Mouse (Mus musculus) frontal cortex, adult 2 months (tissue): Measurements from ENCODE around the gene Enpp1. TPM values are rescaled to one million over a fixed set of nuclear protein-coding genes. Genes with fewer than 3 reads are reported as not detected.

Experiments used
- DNase-seq, 2 experiments: peaks; one replicate each; pipeline ENCODE4 v3.0.0; 2022; ENCODE audit warnings: low spot score in 1 of 2; ENCODE audit errors: extremely low spot score in 1 of 2
- polyA plus RNA-seq: library from polyadenylated mRNA; depleted of rRNA; stranded (reverse); fragments of >200 nt; gene quantifications from 2 replicates; pipeline ENCODE4 v1.2.3, GENCODE M21; 2012

Gene Enpp1
- polyA plus RNA-seq, 1 experiment = 2.1 TPM

GRCm38 (mm10) chr10:24712367-24712761, 405 bp upstream of the Enpp1 start:
- DNase-seq = no peak

DNA sequence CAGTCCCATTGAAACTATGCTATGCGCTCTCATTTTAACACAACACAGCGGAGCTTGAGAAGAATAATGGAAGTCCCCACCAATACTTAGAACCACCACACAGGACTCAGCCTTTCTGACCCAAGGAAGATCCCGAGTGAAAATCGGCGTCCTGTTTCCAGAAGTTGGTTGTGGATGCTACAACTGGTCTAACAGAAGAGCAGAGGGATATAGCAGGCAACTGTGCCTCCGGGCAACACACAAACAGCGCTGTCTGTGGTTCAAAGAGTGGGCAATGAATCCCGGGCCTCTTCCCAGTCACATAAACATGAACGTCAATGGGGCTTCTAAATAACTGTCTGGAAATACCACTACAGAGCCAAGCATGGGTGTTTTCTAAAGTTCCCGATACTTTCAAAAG, 888 bp downstream of the Enpp1 start:
- no peak for DNase-seq

- DNase-seq = no peak
Measured at GRCm38 (mm10) chr10:24710361-24710760, 1.6 kb downstream of the Enpp1 start.

DNA sequence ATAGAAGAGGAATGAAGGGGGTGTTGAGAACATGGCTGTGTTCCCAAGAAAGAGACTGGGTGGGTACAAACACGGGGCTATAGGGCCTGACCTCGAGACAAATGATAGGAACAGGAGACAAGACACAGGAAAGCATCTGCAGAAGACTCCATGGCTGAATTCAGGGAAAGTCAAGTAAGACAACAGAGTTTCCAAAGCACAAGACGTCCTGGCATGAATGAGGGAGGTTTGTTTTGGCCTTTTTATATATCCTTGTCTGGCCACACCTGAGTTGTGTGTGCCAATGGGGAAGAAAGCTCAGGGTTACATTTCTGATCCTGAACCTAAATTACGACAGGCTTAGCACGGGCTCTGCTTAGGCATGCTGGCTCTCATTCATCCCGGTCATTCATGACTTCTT, 4.2 kb downstream of the Enpp1 start:
- DNase-seq = no peak

- no peak for DNase-seq
Measured at GRCm38 (mm10) chr10:24706431-24707140, 5.4 kb downstream of the Enpp1 start.

GRCm38 (mm10) chr10:24702698-24703097, 9.3 kb downstream of the Enpp1 start:
- no peak for DNase-seq

GRCm38 (mm10) chr10:24698131-24698775, 13.7 kb downstream of the Enpp1 start:
- DNase-seq = no peak

GRCm38 (mm10) chr10:24696761-24697160, 15.2 kb downstream of the Enpp1 start:
- DNase-seq = no peak

- DNase-seq = no peak
Measured at GRCm38 (mm10) chr10:24695786-24696185, 16.2 kb downstream of the Enpp1 start.

GRCm38 (mm10) chr10:24682518-24683104, 29.3 kb downstream of the Enpp1 start:
- peak in 1 of 2 experiments; percentile 47 for DNase-seq

- no peak for DNase-seq
Measured at GRCm38 (mm10) chr10:24677681-24678080, 34.3 kb downstream of the Enpp1 start.

DNA sequence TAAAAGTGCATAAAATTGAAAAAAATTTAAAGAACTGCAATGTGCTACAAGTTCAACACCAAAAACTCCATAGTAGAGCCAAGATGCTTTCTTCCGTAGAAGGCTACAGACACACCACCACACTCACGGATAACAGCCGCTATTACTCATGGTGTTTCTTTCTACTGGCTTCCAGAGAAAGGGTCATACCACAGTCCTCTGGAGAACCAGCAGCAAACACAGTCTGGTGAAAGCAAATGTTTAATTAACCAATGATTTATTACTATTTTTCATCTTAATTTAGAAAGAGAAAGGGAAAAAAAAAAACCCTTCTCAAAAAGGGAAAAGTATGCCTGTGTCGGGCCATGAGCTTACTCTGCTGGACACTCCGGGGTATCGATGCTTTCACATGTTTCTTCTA, 37.7 kb downstream of the Enpp1 start:
- DNase-seq = no peak

DNA sequence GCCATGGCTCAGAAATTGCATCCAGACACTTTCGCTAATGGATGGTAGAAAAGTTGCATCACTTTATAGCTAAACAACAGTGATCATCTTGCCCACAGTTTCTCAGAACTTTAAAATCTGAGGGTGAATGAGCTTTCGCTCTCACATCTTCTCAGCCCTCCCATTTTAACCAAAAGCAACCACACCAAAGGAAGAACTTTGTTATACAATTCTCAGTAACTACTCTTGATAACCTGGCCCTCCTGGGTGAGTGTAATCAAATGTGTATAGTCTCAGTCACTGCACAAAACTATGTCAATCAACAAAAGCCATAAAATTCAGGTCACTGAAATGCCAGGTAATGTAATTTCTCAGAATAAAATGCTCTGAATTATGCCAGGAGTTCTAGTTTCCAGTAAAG, 39.0 kb downstream of the Enpp1 start:
- no peak for DNase-seq

DNA sequence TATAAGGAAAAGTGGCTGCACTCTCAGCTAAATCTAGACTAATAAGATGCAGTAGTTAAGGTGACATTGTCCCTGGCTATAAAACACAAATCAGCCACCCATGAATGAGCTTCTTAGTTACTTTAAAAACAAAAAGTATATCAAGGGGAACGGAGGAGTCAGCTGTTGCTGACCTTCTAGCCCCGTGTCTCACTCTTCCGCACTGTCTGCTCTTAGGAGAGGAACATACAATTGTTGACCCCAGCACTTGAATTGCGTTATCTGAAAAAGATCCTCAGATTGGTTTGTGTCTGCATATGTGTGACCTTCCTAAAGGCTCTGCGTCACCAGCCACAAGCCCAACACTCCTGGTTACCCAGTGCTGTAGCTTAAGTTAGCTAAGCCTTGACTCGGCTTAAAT, 41.4 kb downstream of the Enpp1 start:
- no peak for DNase-seq

- no peak for DNase-seq
Measured at GRCm38 (mm10) chr10:24650990-24651569, 60.9 kb downstream of the Enpp1 start.

- DNase-seq = no peak
Measured at GRCm38 (mm10) chr10:24647996-24648738, 63.8 kb downstream of the Enpp1 start.

- no peak for DNase-seq
Measured at GRCm38 (mm10) chr10:24645169-24645568, 66.8 kb downstream of the Enpp1 start.

DNA sequence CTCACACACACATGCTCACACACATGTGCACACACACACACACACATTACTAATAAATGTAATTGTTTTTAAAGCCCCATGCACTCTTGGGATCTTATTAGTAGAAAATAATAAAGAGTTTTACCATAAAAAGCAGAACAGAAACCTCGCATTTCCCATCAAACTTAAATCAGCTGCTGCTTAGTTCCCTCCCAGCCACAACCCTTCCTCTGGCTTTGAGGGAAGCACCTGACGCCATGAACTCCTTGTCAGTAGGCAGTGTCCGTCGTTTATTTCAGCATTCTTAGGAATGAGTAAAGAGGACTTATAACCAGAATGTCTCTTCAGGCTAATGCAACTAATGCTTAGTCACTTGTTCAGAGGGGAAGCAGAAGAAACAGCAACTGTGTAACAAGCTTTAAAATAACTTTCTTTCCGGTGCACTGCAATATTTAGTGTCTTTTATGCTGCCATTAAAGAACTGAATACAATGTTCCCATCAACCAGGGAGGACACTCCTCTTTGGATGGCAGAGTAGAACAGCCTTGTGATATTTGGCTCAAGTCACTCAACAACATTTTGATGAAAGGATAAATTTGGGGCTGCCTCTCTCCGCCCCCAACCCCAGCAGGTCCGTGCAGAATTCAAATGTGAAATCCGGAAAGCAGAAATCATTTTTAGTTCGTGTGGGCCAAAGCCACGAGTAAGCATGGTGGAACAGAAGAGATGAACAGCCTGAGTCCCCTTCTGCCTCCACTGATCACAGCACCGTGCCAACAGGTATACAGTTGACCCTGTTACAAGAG, 69.0 kb downstream of the Enpp1 start:
- no peak for DNase-seq

GRCm38 (mm10) chr10:24641416-24642140, 70.4 kb downstream of the Enpp1 start:
- no peak for DNase-seq
